Mouse (Mus musculus) gastrocnemius, postnatal 10 days (tissue): ENCODE results near the gene Pabpc1l. TPM values are rescaled to one million over a fixed set of nuclear protein-coding genes. Genes with fewer than 3 reads are reported as not detected.
"Not testable (repeated sequence)": the region's sequence is repeated elsewhere in the genome, so short reads cannot be mapped to it uniquely, and the experiment has no call there.

Experiments
- DNase-seq: peaks from one replicate; pipeline ENCODE4 v3.0.0; 2021; ENCODE audit warnings: mixed read lengths
- total RNA-seq, 2 experiments: library from RNA; stranded (reverse); gene quantifications; 2 replicates each; pipeline ENCODE4 v1.2.3; 2021

Pabpc1l gene
- total RNA-seq, 2 experiments from 2014 or later, result 0.56 to 1.4 TPM

DNA sequence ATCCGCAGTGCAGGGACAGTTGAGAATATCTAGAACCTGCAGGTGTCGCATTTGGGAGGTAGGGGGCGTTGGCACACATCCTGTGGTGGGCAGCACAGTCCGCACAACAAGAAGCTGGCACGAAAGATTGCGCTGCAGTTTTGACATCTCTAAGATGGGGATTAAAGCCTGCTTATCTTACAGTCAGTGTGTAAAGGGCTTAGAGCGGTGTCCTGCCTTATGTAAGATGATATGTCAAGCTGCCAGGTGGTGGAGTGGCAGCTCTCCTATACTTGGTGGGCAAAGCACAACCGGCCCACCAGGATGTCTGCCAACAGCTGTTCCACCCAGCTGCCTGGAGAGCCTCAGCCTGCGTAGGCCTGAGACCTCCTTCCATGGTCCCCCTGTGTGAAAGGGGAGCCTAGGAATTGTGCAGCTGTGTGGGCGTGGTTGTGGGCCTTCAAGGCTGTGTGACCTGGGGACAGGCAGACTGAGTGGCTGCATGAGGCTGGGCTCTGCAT, 11.3 kb downstream of the Pabpc1l start:
- peak; percentile 53 for DNase-seq

DNA sequence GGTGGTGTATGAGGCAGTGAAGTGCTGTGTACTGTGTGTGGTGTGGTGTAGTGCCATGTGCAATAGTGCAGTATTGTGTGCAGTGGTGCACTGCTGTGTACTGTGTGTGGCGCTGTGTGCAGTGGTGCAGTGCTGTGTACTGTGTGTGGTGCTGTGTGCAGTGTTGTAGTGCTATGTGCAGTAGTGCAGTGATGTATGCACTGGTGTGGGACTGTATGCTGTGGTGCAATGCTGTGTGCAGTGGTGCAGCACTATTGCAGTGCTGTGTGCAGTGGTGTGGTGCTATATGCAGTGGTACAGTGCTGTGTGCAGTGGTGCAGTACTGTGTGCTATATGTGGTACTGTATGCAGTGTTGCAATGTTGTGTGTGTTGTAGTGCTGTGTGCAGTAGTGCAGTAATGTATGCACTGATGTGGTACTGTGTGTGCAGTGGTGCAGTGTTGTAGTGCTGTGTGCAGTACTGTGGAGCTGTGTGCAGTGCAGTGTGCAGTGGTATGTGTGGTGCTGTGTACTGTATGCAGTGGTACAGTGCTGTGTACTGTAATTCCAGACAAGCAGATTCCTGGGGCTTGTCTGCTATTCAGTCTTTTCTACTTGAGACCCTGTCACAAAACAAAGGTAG, 13.3 kb downstream of the Pabpc1l start:
- DNase-seq, result no peak

DNA sequence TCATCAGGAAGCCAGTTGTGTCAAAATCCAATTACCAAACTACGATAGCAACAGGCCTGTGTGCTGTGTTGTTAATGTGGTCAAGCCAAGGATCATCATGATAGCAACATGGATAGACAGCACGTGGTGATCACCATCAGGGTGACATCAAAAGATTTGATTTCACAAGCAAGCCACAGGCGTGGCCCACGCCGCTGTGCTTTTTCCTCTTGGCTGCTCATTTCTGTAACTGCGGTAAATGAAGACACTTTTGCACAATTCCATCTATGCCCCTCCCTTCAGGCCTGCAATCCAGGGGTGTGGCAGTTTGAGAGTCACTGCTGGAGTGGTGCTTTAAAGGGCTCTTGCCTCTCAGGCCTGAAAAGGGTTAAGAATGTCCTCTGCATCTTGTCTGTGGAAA, 15.7 kb downstream of the Pabpc1l start:
- no peak for DNase-seq

DNA sequence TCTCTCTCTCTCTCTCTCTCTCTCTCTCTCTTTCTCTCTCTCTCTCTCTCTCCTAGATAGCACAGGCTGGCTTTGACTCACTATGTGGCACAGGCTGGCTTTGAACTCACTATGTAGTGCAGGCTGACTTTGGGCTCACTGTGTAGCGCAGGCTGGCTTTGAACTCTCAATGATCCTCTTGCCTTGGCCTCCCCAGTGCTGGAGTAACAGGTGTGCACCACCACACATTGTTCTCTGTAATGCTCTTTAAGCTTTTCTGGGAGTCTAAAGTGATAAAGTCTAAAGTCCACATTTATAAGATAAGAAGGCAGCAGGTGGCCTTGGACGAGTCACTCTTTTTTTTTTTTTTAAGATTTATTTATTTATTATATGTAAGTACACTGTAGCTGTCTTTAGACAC, 16.3 kb downstream of the Pabpc1l start:
- DNase-seq, result no peak

DNA sequence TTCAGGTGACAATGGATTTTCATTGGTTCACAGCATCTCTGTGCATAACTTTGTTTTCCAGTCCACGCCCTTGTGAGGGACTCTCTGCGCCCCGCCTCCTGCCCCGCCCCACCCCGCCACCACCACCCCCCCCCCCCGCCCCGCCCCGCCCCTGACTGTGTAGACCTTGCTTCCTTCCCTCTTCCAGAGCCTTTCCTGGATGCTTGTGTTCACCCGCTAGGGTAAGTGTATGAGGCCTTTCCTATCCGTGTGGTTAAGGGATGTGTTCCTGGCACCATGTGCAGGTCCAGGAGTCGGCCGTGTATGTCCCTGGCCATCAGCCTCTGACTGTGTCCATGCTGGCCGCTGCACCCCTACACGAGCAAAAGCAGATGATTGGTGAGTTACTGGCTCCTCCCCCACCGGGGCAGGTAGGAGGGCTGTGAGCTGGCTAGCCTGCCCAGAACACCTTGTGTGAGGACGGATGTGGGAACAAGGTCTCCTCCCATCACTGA, 22.0 kb downstream of the Pabpc1l start:
- no peak for DNase-seq

DNA sequence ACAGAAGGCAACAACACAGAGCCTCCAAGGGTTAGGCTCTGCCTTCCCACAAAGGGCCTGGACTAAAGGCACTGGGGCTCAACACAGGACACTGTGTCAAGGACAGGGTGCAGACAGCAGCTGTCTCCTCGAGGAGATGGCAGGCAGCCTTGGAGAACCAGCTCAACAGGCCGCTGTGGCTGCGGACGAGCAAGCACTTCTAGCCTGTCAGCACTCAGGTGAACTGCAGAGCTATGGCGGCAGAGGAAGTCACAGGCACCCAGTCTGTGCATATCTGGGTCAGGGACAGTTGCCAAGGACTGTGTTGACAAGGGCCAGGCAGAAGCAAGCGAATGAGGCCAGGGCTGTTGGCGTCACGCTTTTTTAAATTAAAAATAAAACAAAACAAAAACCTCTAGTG, 28.5 kb downstream of the Pabpc1l start:
- no peak for DNase-seq

DNA sequence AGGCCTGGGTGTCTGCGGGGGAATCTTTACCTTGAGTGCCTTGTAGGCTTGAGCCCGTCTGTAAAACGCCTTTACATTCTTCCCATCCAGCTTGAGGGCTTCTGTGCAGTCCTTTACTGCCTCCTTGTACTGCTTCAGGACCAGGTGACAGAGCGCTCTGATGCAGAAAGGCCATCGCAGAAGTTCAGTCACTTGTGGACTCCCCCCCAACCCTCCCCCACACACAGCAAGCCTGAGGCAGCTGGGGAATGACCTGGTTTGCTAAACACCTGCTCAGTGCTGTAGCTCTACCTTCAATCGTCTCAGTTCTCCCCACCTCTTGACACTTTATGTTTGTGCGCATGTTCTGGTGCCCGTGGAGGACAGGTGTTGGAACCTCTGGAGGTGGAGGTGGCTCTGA, 29.4 kb downstream of the Pabpc1l start:
- no peak for DNase-seq

DNA sequence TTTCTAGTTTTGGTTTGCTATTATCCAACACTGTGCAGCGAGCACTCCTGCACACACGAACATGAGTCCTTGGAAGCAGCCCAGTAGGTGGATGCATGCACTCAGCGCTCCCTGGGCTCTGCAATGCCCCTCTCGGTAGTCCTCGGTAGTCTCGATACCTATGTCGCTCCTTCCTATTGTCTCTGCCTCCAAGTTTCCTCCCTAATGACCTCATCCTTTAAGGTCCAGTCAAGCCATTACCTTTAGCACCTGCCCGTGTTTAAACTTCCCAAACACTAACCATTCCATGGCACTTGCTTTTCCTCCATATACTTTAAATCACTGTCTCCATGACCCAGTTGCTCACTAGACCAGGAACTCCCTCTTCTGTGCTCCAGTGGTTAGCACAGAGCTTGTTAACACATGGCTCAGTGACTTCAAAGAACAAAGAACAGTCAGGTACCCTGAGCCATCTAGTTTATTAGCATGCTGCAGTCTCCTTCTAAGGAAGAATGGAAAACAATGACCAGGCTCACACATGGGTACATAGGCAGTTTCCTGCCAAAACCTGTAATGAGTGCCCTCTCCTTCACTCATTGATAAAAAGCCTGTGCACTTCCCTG, 34.5 kb downstream of the Pabpc1l start:
- DNase-seq, result no peak

DNA sequence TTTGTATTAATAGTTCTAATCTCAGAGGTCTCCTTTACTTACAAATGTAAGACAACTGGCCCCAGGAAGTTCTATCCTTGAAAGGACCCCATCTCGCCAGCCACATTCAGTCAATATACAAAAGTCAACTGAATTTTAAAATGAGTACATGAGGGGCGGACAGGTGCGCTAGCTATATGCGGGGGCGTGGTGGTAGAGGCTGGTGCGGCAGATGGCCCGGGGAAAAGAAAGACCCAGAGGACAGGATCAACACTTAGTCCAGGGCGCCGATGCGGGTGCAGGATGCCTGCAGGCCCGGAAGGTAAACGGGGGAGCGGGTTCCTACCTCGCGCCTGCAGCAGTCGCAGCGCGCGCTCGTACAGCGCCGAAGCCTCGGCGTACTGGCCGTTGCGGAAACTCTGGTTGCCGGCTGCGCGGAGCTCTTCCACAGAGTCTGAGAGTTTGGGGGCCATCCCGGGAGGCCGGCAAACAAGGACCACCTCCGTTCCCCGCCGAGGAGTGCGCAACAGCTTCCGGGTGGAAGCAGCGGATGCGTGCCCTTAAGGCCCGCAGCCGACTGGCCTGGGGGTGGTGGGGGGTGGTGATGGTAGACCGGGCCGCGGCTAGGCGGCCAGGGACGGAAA, 45.0 kb downstream of the Pabpc1l start, which contains the start of gene Stk4:
Gene Stk4, plus strand, starts transcription at position 181 of the 623 bp plus-strand sequence.
- no peak for DNase-seq

DNA sequence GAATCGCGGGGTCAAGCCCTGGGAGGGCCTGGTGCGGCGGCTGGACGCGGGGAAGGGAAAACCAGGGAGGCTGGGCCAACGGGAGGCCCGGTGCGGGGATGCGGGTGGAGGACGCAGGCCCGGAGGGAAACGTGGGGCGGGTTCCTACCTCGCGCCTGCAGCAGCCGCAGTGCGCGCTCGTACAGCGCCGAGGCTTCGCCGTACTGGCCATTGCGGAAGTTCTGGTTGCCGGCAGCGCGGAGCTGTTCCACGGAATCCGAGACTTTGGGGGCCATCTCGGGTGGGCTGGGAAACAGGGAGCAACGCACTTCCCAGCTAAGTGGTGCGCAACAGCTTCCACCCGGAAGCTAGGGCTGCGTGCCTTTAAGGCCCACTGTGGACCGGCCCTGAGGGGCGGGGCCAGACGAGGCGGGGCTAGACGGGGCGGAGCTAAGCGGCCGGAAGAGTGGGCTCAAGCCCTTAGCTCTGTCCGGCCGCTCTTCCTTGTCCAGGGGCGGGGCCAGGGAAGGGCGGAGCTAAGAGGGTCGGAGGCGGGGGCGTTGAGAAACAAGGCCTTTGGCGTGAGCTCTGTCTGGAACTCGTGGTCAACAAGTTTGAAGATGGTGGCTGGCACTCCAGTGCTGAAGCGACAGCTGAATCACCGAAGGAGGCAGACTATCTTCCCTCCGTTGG, 45.7 kb downstream of the Pabpc1l start, which contains the start of gene Tomm34:
Gene Tomm34, minus strand, starts transcription at position 405 of the 672 bp plus-strand sequence.
- DNase-seq, result peak; percentile 97

DNA sequence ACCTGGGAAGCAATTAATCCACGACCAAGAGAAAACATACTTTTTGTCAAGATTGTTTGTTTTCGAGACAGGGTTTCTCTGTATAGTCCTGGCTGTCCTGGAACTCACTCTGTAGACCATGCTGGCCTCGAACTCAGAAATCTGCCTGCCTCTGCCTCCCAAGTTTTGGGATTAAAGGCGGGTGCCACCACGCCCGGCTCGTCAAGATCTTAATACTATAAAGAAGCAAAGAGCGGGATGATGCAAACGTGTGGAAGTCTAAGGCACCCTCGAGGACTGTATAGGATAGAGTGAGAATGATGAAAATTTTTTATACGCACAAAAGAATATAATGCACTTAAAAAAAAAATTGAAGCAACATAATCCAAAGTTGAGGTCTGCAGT, 46.2 kb downstream of the Pabpc1l start:
- not testable (repeated sequence) for DNase-seq

DNA sequence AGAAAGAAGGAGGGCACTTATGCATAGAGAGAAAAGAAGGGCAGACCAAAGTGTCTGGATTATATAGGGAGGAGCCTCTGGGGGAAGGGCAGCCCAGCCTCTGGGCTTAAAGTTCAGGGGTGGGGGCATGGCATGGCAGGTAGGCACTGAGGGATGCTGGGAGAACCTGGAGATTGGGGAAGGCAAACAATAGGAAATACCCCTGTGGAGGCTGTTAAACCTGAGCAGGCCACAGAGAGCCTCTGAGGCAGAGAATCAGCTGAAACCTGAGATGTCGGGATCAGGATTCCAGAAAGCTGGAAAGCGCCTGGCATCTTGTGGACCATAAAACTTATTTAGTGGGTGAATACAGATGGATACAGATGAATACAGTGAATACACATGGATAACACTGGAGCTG, 46.9 kb downstream of the Pabpc1l start:
- no peak for DNase-seq

DNA sequence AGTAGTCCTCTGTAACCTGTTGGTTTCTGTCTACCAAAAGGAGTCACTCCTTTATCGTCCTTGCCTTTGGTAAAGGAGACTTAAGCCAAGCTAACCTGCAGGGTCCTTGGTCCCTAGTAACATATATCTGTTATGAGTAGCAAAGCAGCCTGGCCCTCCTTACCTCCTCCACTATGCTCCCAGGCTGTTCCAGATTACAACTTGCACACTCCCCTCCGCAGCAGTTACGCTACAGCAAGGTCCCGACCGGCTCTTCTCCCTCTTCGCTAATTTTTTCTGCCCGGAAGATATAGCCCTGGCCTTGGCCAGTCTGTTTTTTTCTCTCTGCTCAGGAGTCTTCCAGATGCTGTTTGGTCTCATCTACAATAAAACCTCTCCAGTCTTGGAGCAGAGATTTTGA, 47.9 kb downstream of the Pabpc1l start:
- no peak for DNase-seq

DNA sequence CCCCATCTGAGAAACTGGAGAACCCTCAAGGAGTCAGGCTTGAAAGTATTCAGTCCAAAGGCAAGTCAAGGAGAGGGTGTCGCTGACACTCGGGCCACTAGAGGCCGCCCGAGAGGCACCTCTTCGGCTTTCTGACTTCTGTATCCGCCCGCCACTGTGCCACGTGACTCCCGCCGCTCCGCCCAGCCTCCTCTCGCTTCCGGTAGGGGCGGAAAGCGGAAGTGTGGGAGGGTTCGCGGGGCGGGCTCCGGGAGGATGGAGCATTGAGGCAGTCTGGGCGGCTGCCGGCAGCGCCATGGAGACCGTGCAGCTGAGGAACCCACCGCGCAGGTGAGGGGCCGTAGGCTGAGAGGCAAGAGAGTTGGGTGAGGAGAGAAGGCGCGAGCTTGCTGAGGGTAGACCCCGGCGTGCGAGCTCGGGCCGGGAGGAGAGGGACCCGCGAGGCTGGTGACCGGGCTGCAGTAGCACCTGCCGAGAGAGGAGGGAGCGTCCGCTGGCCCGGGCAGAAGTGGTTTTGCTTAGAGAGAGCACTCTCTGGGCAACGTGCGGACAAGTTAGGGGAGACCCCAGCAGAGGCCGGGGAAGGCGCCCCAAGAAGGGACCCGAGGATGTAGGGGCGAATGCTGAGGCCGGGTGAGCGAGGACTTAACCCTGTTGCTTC, 48.8 kb downstream of the Pabpc1l start:
- DNase-seq, result peak; percentile 98

DNA sequence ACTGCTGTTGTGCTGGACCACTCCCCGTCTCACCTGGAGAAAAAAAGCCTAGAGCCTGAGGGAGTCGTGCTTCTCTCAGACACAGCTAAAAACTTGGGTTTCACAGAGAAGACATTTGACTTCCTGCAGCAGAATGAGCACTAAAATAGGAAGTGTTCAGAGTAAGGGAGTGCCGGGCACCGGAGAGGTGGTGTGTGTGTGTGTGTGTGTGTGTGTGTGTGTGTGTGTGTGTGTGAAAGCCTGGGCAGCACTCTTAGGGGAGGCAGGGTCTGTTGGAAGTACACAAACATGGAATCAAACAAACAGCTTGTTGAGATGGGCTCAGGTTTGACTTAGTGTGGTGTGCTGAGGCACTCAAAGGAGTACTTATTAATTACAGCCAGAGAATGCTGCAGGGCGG, 49.8 kb downstream of the Pabpc1l start:
- DNase-seq, result no peak

DNA sequence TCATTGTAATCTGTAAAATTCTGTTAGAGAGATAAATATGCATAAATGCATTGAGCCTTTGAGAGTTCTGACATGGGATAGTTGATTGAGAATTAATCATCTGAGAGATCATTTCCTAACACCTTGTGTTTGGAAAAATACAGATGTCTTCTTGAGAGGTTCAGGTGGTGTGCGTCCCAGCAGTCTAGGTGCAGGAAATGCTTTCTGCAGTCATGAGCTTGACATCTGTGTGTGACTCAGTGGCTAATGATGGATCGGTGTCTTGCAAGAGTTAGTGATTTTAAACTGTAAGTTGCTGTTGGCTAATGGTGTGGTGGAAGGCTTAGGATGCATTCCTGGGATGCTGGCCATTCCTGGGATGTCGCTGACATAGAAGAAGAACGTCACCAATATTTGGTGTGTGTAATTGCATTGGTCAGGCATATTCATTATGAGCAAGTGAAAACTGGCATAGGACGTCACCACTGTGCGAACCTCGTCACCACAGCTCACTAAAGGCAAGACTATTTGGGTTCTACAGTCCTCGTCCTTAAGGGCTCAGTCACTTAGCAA, 51.7 kb downstream of the Pabpc1l start:
- no peak for DNase-seq

DNA sequence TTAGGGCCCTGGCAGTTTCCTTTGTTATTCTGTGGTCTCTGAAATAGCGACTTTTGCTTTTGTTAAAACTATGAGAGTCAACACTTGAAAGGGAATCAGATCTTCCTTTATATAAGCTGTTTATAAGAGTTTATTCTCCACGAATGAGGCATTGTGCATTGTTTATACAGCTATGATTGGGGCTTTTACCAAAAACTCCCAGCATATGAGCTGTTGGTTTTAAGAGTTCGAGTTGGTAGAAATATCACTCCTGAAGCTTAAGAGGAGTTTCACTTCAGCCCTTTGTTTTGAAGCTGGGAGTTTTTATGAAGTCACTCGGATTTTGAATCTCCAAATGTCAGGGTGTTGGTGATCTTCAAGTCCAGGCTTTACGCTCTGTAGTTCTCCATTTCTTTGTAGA, 52.6 kb downstream of the Pabpc1l start:
- no peak for DNase-seq

DNA sequence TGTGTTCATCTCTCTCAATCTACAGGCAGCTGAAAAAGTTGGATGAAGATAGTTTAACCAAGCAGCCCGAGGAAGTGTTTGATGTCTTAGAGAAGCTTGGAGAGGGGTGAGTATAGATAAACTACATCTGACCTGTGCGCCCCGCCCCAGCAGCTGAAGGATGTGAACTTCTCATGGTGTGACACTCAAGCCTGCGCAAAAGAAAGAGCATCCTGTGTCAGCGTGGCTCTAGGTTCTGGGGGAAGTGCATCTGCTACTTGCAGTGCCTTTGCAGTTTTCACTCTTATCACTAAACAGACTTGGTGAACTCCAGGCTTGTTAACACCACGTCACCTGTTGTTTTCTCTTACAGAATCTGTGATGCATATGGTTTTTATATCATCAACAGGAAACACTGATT, 54.2 kb downstream of the Pabpc1l start:
- DNase-seq, result no peak

DNA sequence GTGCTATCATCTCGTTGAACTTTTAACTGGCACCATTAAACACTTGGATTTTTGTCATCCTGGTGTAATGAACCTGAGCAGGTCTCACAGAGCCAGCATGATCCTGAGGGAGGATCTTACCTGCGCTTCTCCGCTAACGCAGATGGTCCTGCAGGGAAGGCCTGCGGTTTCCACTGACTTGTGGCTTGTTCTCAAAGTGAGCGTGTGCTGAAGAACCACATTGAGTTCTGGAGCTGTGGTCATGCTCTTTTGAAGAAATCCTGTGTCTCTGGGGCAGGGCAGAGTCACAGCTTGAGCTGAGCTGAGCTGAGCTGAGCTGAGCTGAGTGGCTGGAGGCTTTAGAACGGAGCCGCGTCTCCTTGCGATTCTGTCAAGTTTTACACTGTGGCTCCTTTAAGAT, 56.3 kb downstream of the Pabpc1l start:
- DNase-seq, result no peak

DNA sequence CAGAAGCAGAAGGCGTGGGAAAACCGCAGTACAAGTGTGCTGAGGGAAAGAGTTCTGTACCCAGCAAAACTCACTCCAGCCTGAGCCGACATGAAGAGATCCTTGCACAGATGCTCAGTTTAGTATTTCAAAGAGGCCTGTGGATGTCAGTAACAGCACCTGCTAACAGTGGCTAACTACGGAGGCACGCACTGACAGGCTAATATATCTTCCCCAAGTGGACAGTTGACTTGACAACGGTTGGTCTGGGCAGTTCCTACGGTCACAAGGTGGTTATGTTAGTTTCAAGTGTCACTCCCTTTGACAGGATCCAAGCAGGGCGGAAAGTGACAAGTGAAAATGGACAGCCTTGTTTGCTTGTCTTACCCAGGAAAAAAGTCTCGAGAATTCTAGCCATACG, 56.9 kb downstream of the Pabpc1l start:
- DNase-seq, result no peak

DNA sequence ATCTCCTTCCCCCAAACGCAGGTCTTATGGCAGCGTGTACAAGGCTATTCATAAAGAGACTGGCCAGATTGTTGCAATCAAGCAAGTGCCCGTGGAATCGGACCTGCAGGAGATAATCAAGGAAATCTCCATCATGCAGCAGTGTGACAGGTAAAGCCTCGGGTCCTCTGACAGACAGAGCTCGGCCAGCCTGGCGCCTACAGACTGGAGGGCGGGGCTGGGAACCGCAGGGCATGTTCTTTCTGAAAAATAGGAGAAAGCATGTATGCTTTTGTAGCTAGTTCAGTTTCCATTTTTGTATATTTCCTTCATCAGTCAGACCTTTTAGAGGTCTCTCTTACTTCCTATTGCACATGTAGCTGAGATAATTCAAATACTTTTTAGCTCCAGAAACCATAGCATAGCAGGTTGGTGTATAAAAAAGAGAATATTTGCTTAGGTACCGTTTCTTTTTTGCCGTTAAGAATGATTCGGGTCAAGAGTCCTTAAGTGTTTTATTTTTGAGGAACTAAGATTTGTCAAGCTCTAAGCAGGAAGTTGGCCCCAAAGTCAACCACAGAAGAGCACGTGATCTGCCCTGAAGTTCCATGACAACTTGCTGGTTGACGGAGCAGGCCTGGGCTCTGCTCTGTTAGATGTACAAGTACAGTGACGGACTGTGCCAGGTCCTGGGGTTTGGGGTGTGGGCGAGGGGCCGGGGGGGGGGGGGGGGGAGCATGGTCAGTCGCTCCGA, 58.5 kb downstream of the Pabpc1l start:
- DNase-seq, result no peak
